Mouse (Mus musculus) forebrain, postnatal 0 days (tissue): ENCODE results near the gene Irx4. TPM values are rescaled to one million over a fixed set of nuclear protein-coding genes. Genes with fewer than 3 reads are reported as not detected.

ENCODE experiments used
- ATAC-seq: fragments of 200-750 bp; cut with Nextera tagmentation; 2 replicates; pipeline ENCODE4 v1.8.0; 2017; ENCODE audit warnings: mild to moderate bottlenecking, moderate library complexity
- DNase-seq: peaks from one replicate; pipeline ENCODE4 v3.0.0-alpha.2; 2015
- H3K27ac ChIP-seq: fragments of 300-500 bp; sonication (generic); 2 replicates; pipeline ENCODE4 v1.5.1; 2014; ENCODE audit warnings: low read depth, mild to moderate bottlenecking, antibody characterized with exemption, low read length, moderate library complexity, mixed read lengths
- H3K27me3 ChIP-seq: fragments of 300-500 bp; sonication (generic); 2 replicates; pipeline ENCODE4 v1.6.1; 2014; ENCODE audit warnings: mild to moderate bottlenecking, low read length, mixed read lengths; ENCODE audit not compliant: insufficient read depth
- H3K36me3 ChIP-seq: fragments of 300-500 bp; sonication (generic); 2 replicates; pipeline ENCODE4 v1.6.1; 2014; ENCODE audit warnings: mild to moderate bottlenecking, moderate library complexity; ENCODE audit not compliant: insufficient read depth
- H3K4me1 ChIP-seq: fragments of 300-500 bp; sonication (generic); 2 replicates; pipeline ENCODE4 v1.6.1; 2014; ENCODE audit warnings: antibody characterized with exemption; ENCODE audit not compliant: insufficient read depth
- H3K4me2 ChIP-seq: fragments of 300-500 bp; sonication (generic); 2 replicates; pipeline ENCODE4 v1.6.1; 2014; ENCODE audit warnings: low read depth, mild to moderate bottlenecking, moderate library complexity
- H3K4me3 ChIP-seq: fragments of 300-500 bp; sonication (generic); 2 replicates; pipeline ENCODE4 v1.5.1; 2014; ENCODE audit warnings: low read depth, low read length, mixed read lengths
- H3K9ac ChIP-seq: fragments of 300-500 bp; sonication (generic); 2 replicates; pipeline ENCODE4 v1.6.1; 2014; ENCODE audit warnings: mild to moderate bottlenecking
- H3K9me3 ChIP-seq: fragments of 300-500 bp; sonication (generic); 2 replicates; pipeline ENCODE4 v1.6.1; 2016; ENCODE audit warnings: low read length
- CTCF ChIP-seq: sonication (generic); IDR thresholded peaks from 2 replicates; pipeline ENCODE4 v1.5.1; 2016; ENCODE audit warnings: antibody characterized with exemption, control low read depth, low read depth
- WGBS: fragments of 180-500 bp; shearing (Covaris S2); extraction: QIAGEN DNeasy Blood & Tissue Kit; methylation state at CpG from one replicate; pipeline ENCODE4 v1.1.7; 2014; 5-methylcytosine and 5-hydroxymethylcytosine counted together
- polyA plus RNA-seq: library from polyadenylated mRNA; unstranded; fragments of >200 nt; fragmentation: Nextera tagmentation; extraction: Ambion mirVana; gene quantifications from 2 replicates; pipeline ENCODE4 v1.2.1, GENCODE M21; 2015
- total RNA-seq: library from RNA; depleted of rRNA; stranded (reverse); fragments of >200 nt; gene quantifications from 2 replicates; pipeline ENCODE4 v1.2.3, GENCODE M21; 2014

The Irx4 gene
- total and polyA plus RNA-seq, 2 experiments from 2014 or later, result not detected

GRCm38 (mm10) chr13:73279196-73279595 is 18.9 kb downstream of the Irx4 start:
- H3K9ac ChIP-seq, result no peak overlapping the region
- no peak overlapping the region for H3K27ac ChIP-seq
- no peaks in the 10 kb centered on the region for H3K36me3 ChIP-seq
- WGBS, result 77% methylated on average over 1 of the region's 1 CpGs
- no peak for TF ChIP-seq CTCF
- H3K27me3 ChIP-seq, result peaks cover 8% of the 10 kb centered on the region; the same call in 1 of the 2 replicates
- no peak overlapping the region for H3K4me3 ChIP-seq
- ATAC-seq, result no peak
- H3K4me1 ChIP-seq, result no peaks in the 10 kb centered on the region
- no peak overlapping the region for H3K4me2 ChIP-seq
- DNase-seq, result no peak
- H3K9me3 ChIP-seq, result no peaks in the 10 kb centered on the region

GRCm38 (mm10) chr13:73282407-73282806 is 22.1 kb downstream of the Irx4 start:
- Histone ChIP-seq H3K27ac (no peak overlapping the region), H3K9ac (no peak overlapping the region), H3K27me3 (no peaks in the 10 kb centered on the region), H3K9me3 (no peaks in the 10 kb centered on the region), H3K36me3 (no peaks in the 10 kb centered on the region), H3K4me2 (no peak overlapping the region), H3K4me1 (no peaks in the 10 kb centered on the region), H3K4me3 (no peak overlapping the region)
- ATAC-seq (no peak), DNase-seq (no peak)
- WGBS, result 93% methylated on average over 2 of the region's 2 CpGs
- TF ChIP-seq CTCF, result no peak

DNA sequence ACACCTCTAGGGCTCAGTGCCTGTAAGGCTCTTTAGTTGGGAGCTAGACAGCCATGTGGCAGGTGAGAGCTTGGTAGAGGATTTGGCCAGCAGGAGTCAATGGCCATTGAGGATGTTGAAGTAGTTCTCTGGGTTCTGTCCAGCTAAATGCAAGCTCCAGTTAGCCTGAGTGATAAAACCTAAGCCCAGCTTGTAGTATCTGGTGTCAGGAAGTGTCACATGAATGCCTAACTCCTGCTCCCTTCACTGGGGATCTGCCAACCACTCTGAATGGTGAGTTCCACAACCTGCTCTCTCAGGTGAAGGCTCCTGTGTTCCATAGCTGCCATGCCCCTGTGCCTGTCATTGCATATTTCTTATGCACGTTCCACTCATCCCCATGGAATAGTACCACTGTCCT is 23.3 kb downstream of the Irx4 start:
- ATAC-seq (no peak), DNase-seq (no peak)
- Histone ChIP-seq H3K9me3 (no peaks in the 10 kb centered on the region), H3K36me3 (no peaks in the 10 kb centered on the region), H3K9ac (no peak overlapping the region), H3K27me3 (no peaks in the 10 kb centered on the region), H3K4me2 (no peak overlapping the region), H3K4me3 (no peak overlapping the region), H3K4me1 (no peaks in the 10 kb centered on the region), H3K27ac (no peak overlapping the region)
- 93% methylated on average over 1 of the region's 1 CpGs for WGBS
- TF ChIP-seq CTCF, result no peak

DNA sequence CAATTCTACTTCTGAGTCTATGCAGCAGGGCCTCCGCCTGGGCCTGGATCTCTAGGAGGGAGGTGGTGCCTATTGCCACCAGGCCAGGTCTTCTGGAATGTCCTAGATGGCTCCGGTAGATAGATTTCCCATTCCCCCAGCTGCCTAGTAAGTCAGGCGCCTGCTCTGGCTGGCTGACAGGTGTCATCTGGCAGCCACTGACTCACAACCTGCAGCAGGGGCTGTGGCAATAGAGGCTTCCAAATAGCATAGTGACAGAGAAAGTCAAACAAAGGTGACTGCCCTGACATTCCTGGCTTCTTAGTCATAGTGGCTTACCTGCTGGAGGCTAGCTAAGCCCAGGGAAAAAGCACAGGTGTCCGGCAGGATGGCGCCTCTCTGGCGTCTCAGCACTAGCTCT is 29.9 kb downstream of the Irx4 start:
- DNase-seq (no peak), ATAC-seq (no peak)
- no peak for TF ChIP-seq CTCF
- Histone ChIP-seq H3K9ac (no peak overlapping the region), H3K9me3 (no peaks in the 10 kb centered on the region), H3K27me3 (no peaks in the 10 kb centered on the region), H3K27ac (no peak overlapping the region), H3K4me2 (no peak overlapping the region), H3K36me3 (no peaks in the 10 kb centered on the region), H3K4me1 (no peaks in the 10 kb centered on the region), H3K4me3 (no peak overlapping the region)
- 85% methylated on average over 6 of the region's 6 CpGs for WGBS

DNA sequence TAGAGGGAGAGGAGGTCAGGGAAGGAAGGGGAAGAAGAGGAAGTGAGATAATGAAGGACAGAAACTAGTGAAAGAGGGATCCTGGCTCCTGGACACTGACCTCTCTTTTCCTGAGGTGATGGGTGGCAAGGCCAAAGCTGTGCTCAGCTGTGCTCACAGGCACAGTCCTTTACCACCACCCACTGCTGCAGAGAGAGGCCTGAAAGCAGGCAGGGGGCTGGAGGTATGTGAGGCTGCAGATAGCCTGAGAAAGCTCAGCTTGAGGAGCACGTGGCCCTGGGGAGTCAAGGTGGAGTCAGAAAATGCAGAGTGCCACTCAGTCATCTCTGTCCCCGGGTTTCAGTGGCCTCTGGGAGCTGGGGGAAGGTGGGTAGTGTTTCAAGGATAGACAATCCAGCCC is 30.8 kb downstream of the Irx4 start:
- TF ChIP-seq CTCF, result no peak
- no peaks in the 10 kb centered on the region for H3K27me3 ChIP-seq
- H3K4me2 ChIP-seq, result no peak overlapping the region
- no peaks in the 10 kb centered on the region for H3K4me1 ChIP-seq
- 33% methylated on average over 2 of the region's 2 CpGs for WGBS
- DNase-seq (no peak), ATAC-seq (no peak)
- no peak overlapping the region for H3K27ac ChIP-seq
- H3K36me3 ChIP-seq, result no peaks in the 10 kb centered on the region
- H3K9ac ChIP-seq, result no peak overlapping the region
- H3K4me3 ChIP-seq, result no peak overlapping the region
- no peaks in the 10 kb centered on the region for H3K9me3 ChIP-seq

DNA sequence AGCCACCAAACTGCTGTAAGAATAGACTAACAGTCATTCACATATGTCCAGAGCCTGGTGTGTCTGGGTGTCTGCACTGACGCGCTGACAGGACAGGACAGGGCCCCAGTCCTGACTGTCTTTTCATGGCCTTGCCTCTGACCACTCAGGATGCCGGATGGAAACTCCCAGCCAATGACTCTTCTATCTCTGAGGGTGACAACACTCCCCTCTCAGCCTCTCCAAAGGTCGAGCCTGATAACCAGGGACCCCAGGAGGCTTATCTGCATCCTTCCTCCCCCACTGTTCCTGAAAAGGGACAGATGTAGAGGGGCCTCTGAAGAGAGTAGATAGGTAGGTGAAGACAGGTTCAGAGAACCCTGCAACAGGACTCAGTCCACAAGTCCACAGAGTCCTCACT is 38.4 kb downstream of the Irx4 start:
- TF ChIP-seq CTCF, result no peak
- H3K27ac ChIP-seq, result no peak overlapping the region
- no peak for DNase-seq
- WGBS, result 70% methylated on average over 4 of the region's 4 CpGs
- H3K4me1 ChIP-seq, result no peaks in the 10 kb centered on the region
- no peak overlapping the region for H3K9ac ChIP-seq
- no peak for ATAC-seq
- no peaks in the 10 kb centered on the region for H3K9me3 ChIP-seq
- H3K4me3 ChIP-seq, result no peak overlapping the region
- H3K27me3 ChIP-seq, result no peaks in the 10 kb centered on the region
- H3K36me3 ChIP-seq, result no peaks in the 10 kb centered on the region
- no peak overlapping the region for H3K4me2 ChIP-seq

DNA sequence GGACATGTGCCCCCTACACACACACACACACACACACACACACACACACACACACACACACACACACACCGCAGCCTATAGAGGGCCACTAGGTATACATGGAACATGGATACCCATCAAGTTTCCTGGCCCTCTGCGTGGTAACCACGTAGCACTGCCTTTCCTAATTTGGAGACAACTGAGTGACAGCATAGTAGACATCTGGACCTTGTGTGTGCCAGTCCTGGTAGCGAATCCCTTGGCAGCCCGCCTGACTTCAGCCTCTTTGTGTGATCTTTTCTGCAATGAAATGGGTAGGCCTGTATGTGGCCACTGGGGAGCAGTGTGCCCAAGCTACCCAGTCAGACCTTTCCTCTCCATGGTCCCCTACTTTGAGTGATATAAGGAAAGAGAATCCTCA is 39.0 kb downstream of the Irx4 start:
- Histone ChIP-seq H3K4me1 (no peaks in the 10 kb centered on the region), H3K4me3 (no peak overlapping the region), H3K36me3 (no peaks in the 10 kb centered on the region), H3K27me3 (no peaks in the 10 kb centered on the region), H3K9me3 (no peaks in the 10 kb centered on the region), H3K4me2 (no peak overlapping the region), H3K27ac (no peak overlapping the region), H3K9ac (no peak overlapping the region)
- DNase-seq (no peak), ATAC-seq (no peak)
- WGBS, result 70% methylated on average over 5 of the region's 5 CpGs
- no peak for TF ChIP-seq CTCF

GRCm38 (mm10) chr13:73304729-73305128 is 44.5 kb downstream of the Irx4 start:
- ATAC-seq, result no peak
- H3K9me3 ChIP-seq, result no peaks in the 10 kb centered on the region
- no peaks in the 10 kb centered on the region for H3K36me3 ChIP-seq
- H3K27me3 ChIP-seq, result no peaks in the 10 kb centered on the region
- no peak for TF ChIP-seq CTCF
- H3K4me1 ChIP-seq, result no peaks in the 10 kb centered on the region
- H3K4me2 ChIP-seq, result no peak overlapping the region
- no peak overlapping the region for H3K9ac ChIP-seq
- WGBS, result 58% methylated on average over 6 of the region's 6 CpGs
- no peak overlapping the region for H3K4me3 ChIP-seq
- no peak for DNase-seq
- no peak overlapping the region for H3K27ac ChIP-seq
